Mouse (Mus musculus): ENCODE measurements at regions not wholly inside any gene's neighbourhood (a gene's known extent, or its start where the extent isn't known, plus 50 kb on each side); places are given as distances from the start of the nearest gene placed in this dataset.

DNA sequence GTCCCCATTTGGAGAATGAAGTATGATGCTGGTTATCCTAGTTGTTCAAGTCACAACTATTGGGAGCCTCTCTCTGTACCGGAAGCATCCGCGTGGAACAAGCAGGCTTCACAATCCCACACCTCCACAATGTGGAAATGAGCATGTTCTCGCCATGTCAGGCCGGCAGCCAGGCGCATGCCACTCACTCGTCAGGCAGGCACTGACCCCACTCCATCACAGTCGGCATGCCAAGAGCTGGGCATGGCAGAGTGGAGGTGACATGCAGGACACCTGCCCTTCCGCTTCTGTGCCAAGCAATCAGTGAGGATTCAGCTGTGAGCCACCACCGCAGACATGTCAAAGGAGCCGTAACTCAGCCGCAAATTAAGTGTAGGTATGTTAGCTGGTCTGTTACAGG, 103.7 kb upstream of the Noct start:
- TF ChIP-seq ZNF384 (IDR thresholded peaks at IDR 0.05; ENCODE audit: low read depth, low read length), result no peak
- no peak for TF ChIP-seq HCFC1 (IDR thresholded peaks at IDR 0.05; ENCODE audit: borderline replicate concordance, insufficient read depth, low read length)

Data from ES-E14 (cell line).